Comparison of ENCODE assay signal across 22 mouse cellular contexts in genomic region chr4:57486392-57486791, GRCm38 (mm10). TPM values are rescaled to one million over a fixed set of nuclear protein-coding genes. Genes with fewer than 3 reads are reported as not detected.
A peak's percentile ranks its signal among the peaks of the same experiment; 100 is the strongest.
DNase-seq lines count a peak whose midpoint lies in the region.
"Had no signal": no experiment of that assay in that cellular context is flagged by ENCODE, and none has a peak within 500 bp of the region (broad histone marks: within the 10 kb centered on the region; RNA-seq: fewer than 3 reads in every experiment).

No protein-coding gene starts in this region.

- peak; percentile 9 to 35 for DNase-seq in frontal cortex, adult 2 months (ENCODE audit: extremely low spot score in 1 of 2, low spot score in 1 of 2)
- DNase-seq in frontal cortex, postnatal 14 days (ENCODE audit: low spot score in 2 of 2), result no peak
- DNase-seq in left cerebral cortex, postnatal 14 days (ENCODE audit: low spot score in 2 of 2), result peak; percentile 10 to 23
- no peak for DNase-seq in left cerebral cortex, postnatal 10 days (ENCODE audit: extremely low spot score in 1 of 2, low spot score in 2 of 2)
- DNase-seq in right cerebral cortex, adult 2 months (ENCODE audit: low spot score in 2 of 2), result peak; percentile 33 to 35
- no peak for DNase-seq in right cerebral cortex, postnatal 25 days
- peak; percentile 63 for DNase-seq in brain, adult 2 months (ENCODE audit: low read depth, low spot score)
- DNase-seq: adrenal gland, adult 2 months; adrenal gland, postnatal 14 days; cerebellum, adult 11-12 months; cerebellum, adult 8-10 months; cerebellum, postnatal 10 days; cerebellum, postnatal 36 days; embryo, embryonic 11 days; gastrocnemius, postnatal 10 days; gastrocnemius, postnatal 36 days; heart, postnatal 10 days; heart, postnatal 36 days had no signal

- intact Hi-C loops in left cerebral cortex, postnatal 14 days (cut with DNase I), result no loop called here
- intact Hi-C loops in left cerebral cortex, postnatal 10 days (cut with DNase I), result no loop called here

RNA-seq across cellular contexts. Expression of gene Palm2, which starts 52.3 kb away (rescaled TPM):
- 10.8 and 14.6 TPM in 2 replicates for polyA plus RNA-seq in frontal cortex, adult 2 months (2012; rRNA removed)
- 10 to 100 TPM; 61.6 to 70.7 TPM for total RNA-seq in left cerebral cortex, postnatal 14 days (2021)
- total RNA-seq in left cerebral cortex, postnatal 10 days (2021), result 10 to 100 TPM; 72.9 to 73.2 TPM
- total RNA-seq: granulocyte monocyte progenitor cell, adult 5-6 weeks; MEL had no signal
- polyA plus RNA-seq: CD4-positive, CD25-positive, alpha-beta regulatory T cell, adult 4 months; erythroblast, embryonic 14.5 days had no signal

Comparison
In these comparisons a context has a peak if more than half of its experiments do, and no peak if none do; other contexts are left out.
1. DNase-seq: peak in frontal cortex, adult 2 months (2 of 2), left cerebral cortex, postnatal 14 days (2 of 2), right cerebral cortex, adult 2 months (2 of 2) and brain, adult 2 months (single experiment); none in frontal cortex, postnatal 14 days (0 of 2), left cerebral cortex, postnatal 10 days (0 of 2) and right cerebral cortex, postnatal 25 days (single experiment).